11 mouse cellular contexts compared by ENCODE assay signal in the genomic region with DNA sequence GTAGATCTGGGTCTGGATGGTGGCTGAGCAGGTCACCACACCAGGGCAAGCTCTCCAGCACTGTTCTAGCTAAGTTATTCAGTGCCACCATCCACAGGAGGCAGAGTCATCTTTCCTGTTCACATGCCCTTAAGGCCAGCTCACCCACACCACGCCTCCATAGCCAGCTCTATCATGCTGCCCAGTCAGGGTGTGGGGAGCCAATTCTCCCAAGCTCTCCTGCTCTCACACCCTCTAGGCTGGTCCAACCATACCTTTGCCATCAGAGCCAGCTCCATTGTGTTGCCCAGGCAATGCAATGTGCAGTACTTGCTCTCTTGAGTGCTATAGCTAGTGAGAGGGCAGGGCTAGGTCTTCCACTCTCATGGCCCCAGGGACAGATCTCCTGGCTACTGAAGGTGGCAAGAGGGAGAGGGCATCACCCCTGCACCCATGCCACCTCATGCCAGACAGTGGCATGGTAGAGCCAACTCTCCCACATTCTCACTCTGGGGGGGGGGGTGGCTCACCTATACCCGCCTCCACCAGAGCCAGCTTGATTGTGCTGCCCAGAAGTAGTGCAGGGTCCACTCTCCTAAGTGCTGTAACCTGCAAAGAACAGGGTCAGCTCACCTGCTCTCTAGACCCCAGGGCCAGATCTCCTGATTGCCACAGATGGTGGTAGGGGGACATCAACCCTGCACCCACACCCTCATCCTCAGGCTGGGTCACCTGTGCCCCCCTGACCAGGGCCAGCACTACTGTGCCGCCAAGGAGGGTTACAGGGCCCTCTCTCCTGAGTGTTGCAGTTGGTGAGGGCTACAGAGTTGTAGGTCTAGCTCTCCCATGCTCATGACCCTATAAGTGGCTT. TPM values are rescaled to one million over a fixed set of nuclear protein-coding genes. Genes with fewer than 3 reads are reported as not detected.
DNase-seq lines count a peak whose midpoint lies in the region; ATAC-seq and TF ChIP-seq lines count a peak whose summit lies in the region.
"Had no signal": no experiment of that assay in that cellular context is flagged by ENCODE, and none has a peak within 500 bp of the region (broad histone marks: within the 10 kb centered on the region; RNA-seq: fewer than 3 reads in every experiment).

No protein-coding gene starts in this region.

- ATAC-seq in midbrain, embryonic 16.5 days, result peak; percentile 36; the same call in 1 of the 2 replicates
- no peak; the same call in 1 of the 2 replicates for ATAC-seq in midbrain, embryonic 14.5 days (ENCODE audit: low FRiP score, low TSS enrichment)
- ATAC-seq in liver, embryonic 13.5 days (ENCODE audit: low read depth), result peak; percentile 88
- peak; percentile 46; the same call in 1 of the 2 replicates for ATAC-seq in stomach, postnatal 0 days (ENCODE audit: low FRiP score, low TSS enrichment)
- ATAC-seq in CD4-positive, CD25-positive, alpha-beta regulatory T cell, adult 4 months, result no peak

- TF ChIP-seq CTCF in stomach, postnatal 0 days (IDR thresholded peaks at IDR 0.05; ENCODE audit: low read depth), result no peak

- no peak overlapping the region for H3K9ac ChIP-seq in midbrain, embryonic 16.5 days (ENCODE audit: low read depth, low read length)
- H3K9ac ChIP-seq in midbrain, embryonic 14.5 days (replicated peaks; ENCODE audit: low read length), result no peak overlapping the region
- 0 out of 2 replicates have a peak overlapping the region, but pooled peaks have one; percentile 40 for H3K9ac ChIP-seq in liver, embryonic 13.5 days
- H3K9ac ChIP-seq in stomach, postnatal 0 days (ENCODE audit: low read length), result no peak overlapping the region
- H3K9ac ChIP-seq: midbrain, embryonic 12.5 days had no signal

- 91% methylated on average over 3 of the region's 3 CpGs for WGBS in midbrain, embryonic 16.5 days
- 97% methylated on average over 3 of the region's 3 CpGs for WGBS in midbrain, embryonic 14.5 days
- WGBS in liver, embryonic 13.5 days (ENCODE audit: insufficient replicate concordance), result 75% methylated on average over 3 of the region's 3 CpGs
- 92% methylated on average over 3 of the region's 3 CpGs for WGBS in stomach, postnatal 0 days

- TF ChIP-seq EP300 in stomach, postnatal 0 days (optimal IDR thresholded peaks at IDR 0.05), result no peak

- H3K27ac ChIP-seq in midbrain, embryonic 16.5 days (ENCODE audit: low read length), result no peak overlapping the region
- no peak overlapping the region for H3K27ac ChIP-seq in midbrain, embryonic 14.5 days (replicated peaks; ENCODE audit: low read depth, low read length)
- H3K27ac ChIP-seq in liver, embryonic 13.5 days, result peak overlapping the region; percentile 65
- H3K27ac ChIP-seq in stomach, postnatal 0 days (replicated peaks), result no peak overlapping the region
- H3K27ac ChIP-seq: midbrain, embryonic 12.5 days had no signal

- no peaks in the 10 kb centered on the region for H3K9me3 ChIP-seq in midbrain, embryonic 16.5 days (replicated peaks; ENCODE audit: control insufficient read depth, low read length, poor library complexity, severe bottlenecking)
- H3K9me3 ChIP-seq in midbrain, embryonic 14.5 days (ENCODE audit: control insufficient read depth, low read length), result no peaks in the 10 kb centered on the region
- H3K9me3 ChIP-seq in liver, embryonic 13.5 days (replicated peaks), result no peaks in the 10 kb centered on the region
- H3K9me3 ChIP-seq in stomach, postnatal 0 days (ENCODE audit: control insufficient read depth, low read length), result no peaks in the 10 kb centered on the region
- H3K9me3 ChIP-seq: midbrain, embryonic 12.5 days had no signal

- no peaks in the 10 kb centered on the region; the same call in 1 of the 2 replicates for H3K4me1 ChIP-seq in midbrain, embryonic 16.5 days (ENCODE audit: control insufficient read depth, insufficient read depth, low read length)
- H3K4me1 ChIP-seq in midbrain, embryonic 14.5 days (ENCODE audit: control insufficient read depth, insufficient read depth, low read length), result no peaks in the 10 kb centered on the region
- peaks cover 84% of the 10 kb centered on the region for H3K4me1 ChIP-seq in liver, embryonic 13.5 days (replicated peaks)
- H3K4me1 ChIP-seq in stomach, postnatal 0 days (replicated peaks; ENCODE audit: control insufficient read depth, insufficient read depth), result peaks cover 2% of the 10 kb centered on the region; the same call in 1 of the 2 replicates

- H3K27me3 ChIP-seq in midbrain, embryonic 16.5 days (ENCODE audit: control insufficient read depth, insufficient read depth, low read depth, low read length), result no peaks in the 10 kb centered on the region
- no peaks in the 10 kb centered on the region for H3K27me3 ChIP-seq in midbrain, embryonic 14.5 days (ENCODE audit: control insufficient read depth, insufficient read depth, low read length)
- no peaks in the 10 kb centered on the region for H3K27me3 ChIP-seq in liver, embryonic 13.5 days
- H3K27me3 ChIP-seq in stomach, postnatal 0 days (ENCODE audit: control insufficient read depth, insufficient read depth, low read length), result no peaks in the 10 kb centered on the region
- H3K27me3 ChIP-seq: midbrain, embryonic 12.5 days had no signal

- H3K36me3 ChIP-seq in midbrain, embryonic 16.5 days (ENCODE audit: control insufficient read depth, insufficient read depth, low read length), result no peaks in the 10 kb centered on the region
- H3K36me3 ChIP-seq in midbrain, embryonic 14.5 days (ENCODE audit: control insufficient read depth, insufficient read depth, low read length), result no peaks in the 10 kb centered on the region
- H3K36me3 ChIP-seq in liver, embryonic 13.5 days, result no peaks in the 10 kb centered on the region
- no peaks in the 10 kb centered on the region for H3K36me3 ChIP-seq in stomach, postnatal 0 days (ENCODE audit: control insufficient read depth, insufficient read depth, low read length)
- H3K36me3 ChIP-seq: midbrain, embryonic 12.5 days had no signal

- no peak overlapping the region for H3K4me3 ChIP-seq in midbrain, embryonic 16.5 days (ENCODE audit: low read depth, low read length)
- H3K4me3 ChIP-seq in midbrain, embryonic 14.5 days (replicated peaks; ENCODE audit: low read depth, low read length), result no peak overlapping the region
- no peak overlapping the region for H3K4me3 ChIP-seq in liver, embryonic 13.5 days (replicated peaks)
- H3K4me3 ChIP-seq in stomach, postnatal 0 days (ENCODE audit: low read depth, low read length), result no peak overlapping the region
- H3K4me3 ChIP-seq: midbrain, embryonic 12.5 days had no signal

- H3K4me2 ChIP-seq in midbrain, embryonic 16.5 days (ENCODE audit: low read length), result no peak overlapping the region
- H3K4me2 ChIP-seq in midbrain, embryonic 14.5 days (ENCODE audit: low read length), result no peak overlapping the region
- peak overlapping the region; percentile 29 for H3K4me2 ChIP-seq in liver, embryonic 13.5 days
- H3K4me2 ChIP-seq in stomach, postnatal 0 days (replicated peaks; ENCODE audit: low read depth), result no peak overlapping the region
- H3K4me2 ChIP-seq: midbrain, embryonic 12.5 days had no signal

- intact Hi-C loops in heart, postnatal 36 days (cut with DNase I), result no loop called here

- DNase-seq in heart, adult 11 months, result peak; percentile 85
- DNase-seq in heart, postnatal 36 days, result no peak
- no peak for DNase-seq in midbrain, embryonic 14.5 days
- peak; percentile 26 for DNase-seq in liver, embryonic 13.5 days
- no peak for DNase-seq in stomach, postnatal 0 days (ENCODE audit: low spot score)
- DNase-seq in gastrocnemius, postnatal 10 days, result no peak
- DNase-seq: cerebellum, postnatal 25 days; kidney, postnatal 10 days had no signal

RNA-seq across cellular contexts. Expression of gene Jak1, which starts 25.5 kb away (rescaled TPM):
- total RNA-seq in heart, postnatal 36 days (2021), result 10 to 100 TPM; 86.8 to 93.7 TPM
- polyA plus RNA-seq in midbrain, embryonic 16.5 days (2015; fragmentation: Nextera tagmentation; extraction: Ambion mirVana), result 74.9 and 85.3 TPM in 2 replicates
- polyA plus RNA-seq in midbrain, embryonic 14.5 days (2014; fragmentation: Nextera tagmentation; extraction: Ambion mirVana), result 64.1 and 77.0 TPM in 2 replicates
- polyA plus RNA-seq in liver, embryonic 13.5 days (2015; fragmentation: Nextera tagmentation; extraction: Ambion mirVana), result 41.0 and 52.5 TPM in 2 replicates
- 34.1 and 34.3 TPM in 2 replicates for polyA plus RNA-seq in stomach, postnatal 0 days (2015; fragmentation: Nextera tagmentation; extraction: Ambion mirVana)
- 100 to 1,000 TPM; 369 to 445 TPM for polyA plus RNA-seq in CD4-positive, CD25-positive, alpha-beta regulatory T cell, adult 4 months (2017; shearing (Covaris generic))
- total RNA-seq in gastrocnemius, postnatal 10 days (2021), result 100 to 1,000 TPM; 110 to 129 TPM

Comparison
In these comparisons a context has a peak if more than half of its experiments do, and no peak if none do; other contexts are left out.
1. DNase-seq: peak in heart, adult 11 months (single experiment) and liver, embryonic 13.5 days (single experiment); none in heart, postnatal 36 days (0 of 2), midbrain, embryonic 14.5 days (single experiment), stomach, postnatal 0 days (single experiment) and gastrocnemius, postnatal 10 days (single experiment).
2. ATAC-seq: peak in midbrain, embryonic 16.5 days (single experiment), liver, embryonic 13.5 days (single experiment) and stomach, postnatal 0 days (single experiment); none in midbrain, embryonic 14.5 days (single experiment) and CD4-positive, CD25-positive, alpha-beta regulatory T cell, adult 4 months (single experiment).